Mouse (Mus musculus): ENCODE measurements around the gene Sgms1. TPM values are rescaled to one million over a fixed set of nuclear protein-coding genes. Genes with fewer than 3 reads are reported as not detected.

Gene Sgms1
- polyA plus RNA-seq, 1 experiment from 2014 or later, result 31.4 TPM

- Histone ChIP-seq H3K4me1 (replicated peaks; ENCODE audit: control insufficient read depth, insufficient read depth, low read length) (peaks cover 39% of the 10 kb centered on the region), H3K9me3 (ENCODE audit: control insufficient read depth, low read length) (no peaks in the 10 kb centered on the region), H3K4me2 (peak overlapping the region; percentile 42), H3K9ac (ENCODE audit: low read depth, low read length) (no peak overlapping the region), H3K27me3 (replicated peaks; ENCODE audit: control insufficient read depth, insufficient read depth, low read length) (no peaks in the 10 kb centered on the region), H3K36me3 (ENCODE audit: control insufficient read depth, insufficient read depth, low read length) (no peaks in the 10 kb centered on the region), H3K4me3 (ENCODE audit: low read depth, low read length) (no peak overlapping the region), H3K27ac (ENCODE audit: low read depth, low read length) (no peak overlapping the region)
- ATAC-seq (replicated peaks; ENCODE audit: low FRiP score), result no peak
- DNase-seq (ENCODE audit: low spot score), result no peak
- 34% methylated on average over 17 of the region's 17 CpGs for WGBS
Observed at GRCm38 (mm10) chr19:32343937-32344737, 45.4 kb downstream of the Sgms1 start.

- H3K9ac ChIP-seq (ENCODE audit: low read depth, low read length), result no peak overlapping the region
- peaks cover 39% of the 10 kb centered on the region for H3K4me1 ChIP-seq (replicated peaks; ENCODE audit: control insufficient read depth, insufficient read depth, low read length)
- H3K4me3 ChIP-seq (ENCODE audit: low read depth, low read length), result no peak overlapping the region
- no peaks in the 10 kb centered on the region for H3K9me3 ChIP-seq (ENCODE audit: control insufficient read depth, low read length)
- peak overlapping the region; percentile 32; the same call in 1 of the 2 replicates for H3K4me2 ChIP-seq
- 32% methylated on average over 5 of the region's 5 CpGs for WGBS
- DNase-seq (ENCODE audit: low spot score) (no peak), ATAC-seq (replicated peaks; ENCODE audit: low FRiP score) (peak; percentile 70)
- no peaks in the 10 kb centered on the region for H3K36me3 ChIP-seq (ENCODE audit: control insufficient read depth, insufficient read depth, low read length)
- no peaks in the 10 kb centered on the region for H3K27me3 ChIP-seq (replicated peaks; ENCODE audit: control insufficient read depth, insufficient read depth, low read length)
- peak overlapping the region; percentile 52 for H3K27ac ChIP-seq (ENCODE audit: low read depth, low read length)
Observed at GRCm38 (mm10) chr19:32342436-32342835, 47.1 kb downstream of the Sgms1 start.

- H3K36me3 ChIP-seq (ENCODE audit: control insufficient read depth, insufficient read depth, low read length), result no peaks in the 10 kb centered on the region
- H3K4me3 ChIP-seq (ENCODE audit: low read depth, low read length), result no peak overlapping the region
- H3K9me3 ChIP-seq (ENCODE audit: control insufficient read depth, low read length), result no peaks in the 10 kb centered on the region
- H3K27me3 ChIP-seq (replicated peaks; ENCODE audit: control insufficient read depth, insufficient read depth, low read length), result no peaks in the 10 kb centered on the region
- 72% methylated on average over 2 of the region's 2 CpGs for WGBS
- H3K4me1 ChIP-seq (replicated peaks; ENCODE audit: control insufficient read depth, insufficient read depth, low read length), result peaks cover 35% of the 10 kb centered on the region
- no peak overlapping the region for H3K27ac ChIP-seq (ENCODE audit: low read depth, low read length)
- H3K4me2 ChIP-seq, result no peak overlapping the region
- no peak for ATAC-seq (replicated peaks; ENCODE audit: low FRiP score)
- no peak for DNase-seq (ENCODE audit: low spot score)
- H3K9ac ChIP-seq (ENCODE audit: low read depth, low read length), result no peak overlapping the region
Observed at GRCm38 (mm10) chr19:32341091-32341490, 48.4 kb downstream of the Sgms1 start.

GRCm38 (mm10) chr19:32340168-32340567 lies 49.3 kb downstream of the Sgms1 start:
- H3K27me3 ChIP-seq (replicated peaks; ENCODE audit: control insufficient read depth, insufficient read depth, low read length), result no peaks in the 10 kb centered on the region
- H3K4me3 ChIP-seq (ENCODE audit: low read depth, low read length), result no peak overlapping the region
- no peaks in the 10 kb centered on the region for H3K9me3 ChIP-seq (ENCODE audit: control insufficient read depth, low read length)
- ATAC-seq (replicated peaks; ENCODE audit: low FRiP score) (no peak), DNase-seq (ENCODE audit: low spot score) (no peak)
- H3K27ac ChIP-seq (ENCODE audit: low read depth, low read length), result no peak overlapping the region
- H3K9ac ChIP-seq (ENCODE audit: low read depth, low read length), result no peak overlapping the region
- 70% methylated on average over 5 of the region's 5 CpGs for WGBS
- H3K4me2 ChIP-seq, result no peak overlapping the region
- peaks cover 35% of the 10 kb centered on the region for H3K4me1 ChIP-seq (replicated peaks; ENCODE audit: control insufficient read depth, insufficient read depth, low read length)
- no peaks in the 10 kb centered on the region for H3K36me3 ChIP-seq (ENCODE audit: control insufficient read depth, insufficient read depth, low read length)

- WGBS, result 68% methylated on average over 6 of the region's 6 CpGs
- Histone ChIP-seq H3K27me3 (replicated peaks; ENCODE audit: control insufficient read depth, insufficient read depth, low read length) (no peaks in the 10 kb centered on the region), H3K9me3 (ENCODE audit: control insufficient read depth, low read length) (no peaks in the 10 kb centered on the region), H3K4me3 (ENCODE audit: low read depth, low read length) (no peak overlapping the region), H3K27ac (ENCODE audit: low read depth, low read length) (no peak overlapping the region), H3K4me1 (replicated peaks; ENCODE audit: control insufficient read depth, insufficient read depth, low read length) (peaks cover 15% of the 10 kb centered on the region), H3K36me3 (ENCODE audit: control insufficient read depth, insufficient read depth, low read length) (no peaks in the 10 kb centered on the region), H3K4me2 (no peak overlapping the region), H3K9ac (ENCODE audit: low read depth, low read length) (no peak overlapping the region)
- no peak for DNase-seq (ENCODE audit: low spot score)
- no peak for ATAC-seq (replicated peaks; ENCODE audit: low FRiP score)
Observed at GRCm38 (mm10) chr19:32337708-32338107, 51.8 kb downstream of the Sgms1 start.

GRCm38 (mm10) chr19:32334751-32335150 lies 54.8 kb downstream of the Sgms1 start:
- H3K4me2 ChIP-seq, result no peak overlapping the region
- H3K4me3 ChIP-seq (ENCODE audit: low read depth, low read length), result no peak overlapping the region
- H3K27ac ChIP-seq (ENCODE audit: low read depth, low read length), result no peak overlapping the region
- DNase-seq (ENCODE audit: low spot score) (no peak), ATAC-seq (replicated peaks; ENCODE audit: low FRiP score) (no peak)
- no peaks in the 10 kb centered on the region; the same call in 1 of the 2 replicates for H3K4me1 ChIP-seq (replicated peaks; ENCODE audit: control insufficient read depth, insufficient read depth, low read length)
- no peak overlapping the region for H3K9ac ChIP-seq (ENCODE audit: low read depth, low read length)
- H3K9me3 ChIP-seq (ENCODE audit: control insufficient read depth, low read length), result no peaks in the 10 kb centered on the region
- no peaks in the 10 kb centered on the region for H3K27me3 ChIP-seq (replicated peaks; ENCODE audit: control insufficient read depth, insufficient read depth, low read length)
- H3K36me3 ChIP-seq (ENCODE audit: control insufficient read depth, insufficient read depth, low read length), result no peaks in the 10 kb centered on the region
- 93% methylated on average over 2 of the region's 2 CpGs for WGBS

GRCm38 (mm10) chr19:32333544-32333943 lies 56.0 kb downstream of the Sgms1 start:
- DNase-seq (ENCODE audit: low spot score) (no peak), ATAC-seq (replicated peaks; ENCODE audit: low FRiP score) (no peak)
- H3K4me3 ChIP-seq (ENCODE audit: low read depth, low read length), result no peak overlapping the region
- no peak overlapping the region for H3K27ac ChIP-seq (ENCODE audit: low read depth, low read length)
- no peaks in the 10 kb centered on the region; the same call in 1 of the 2 replicates for H3K4me1 ChIP-seq (replicated peaks; ENCODE audit: control insufficient read depth, insufficient read depth, low read length)
- no peaks in the 10 kb centered on the region for H3K27me3 ChIP-seq (replicated peaks; ENCODE audit: control insufficient read depth, insufficient read depth, low read length)
- no peaks in the 10 kb centered on the region for H3K36me3 ChIP-seq (ENCODE audit: control insufficient read depth, insufficient read depth, low read length)
- WGBS, result 74% methylated on average over 4 of the region's 4 CpGs
- H3K9me3 ChIP-seq (ENCODE audit: control insufficient read depth, low read length), result no peaks in the 10 kb centered on the region
- no peak overlapping the region for H3K9ac ChIP-seq (ENCODE audit: low read depth, low read length)
- no peak overlapping the region for H3K4me2 ChIP-seq

- H3K9me3 ChIP-seq (ENCODE audit: control insufficient read depth, low read length), result no peaks in the 10 kb centered on the region
- H3K27me3 ChIP-seq (replicated peaks; ENCODE audit: control insufficient read depth, insufficient read depth, low read length), result no peaks in the 10 kb centered on the region
- no peaks in the 10 kb centered on the region for H3K36me3 ChIP-seq (ENCODE audit: control insufficient read depth, insufficient read depth, low read length)
- no peak overlapping the region for H3K4me2 ChIP-seq
- no peak overlapping the region for H3K9ac ChIP-seq (ENCODE audit: low read depth, low read length)
- no peak overlapping the region for H3K4me3 ChIP-seq (ENCODE audit: low read depth, low read length)
- 91% methylated on average over 17 of the region's 17 CpGs for WGBS
- DNase-seq (ENCODE audit: low spot score) (no peak), ATAC-seq (replicated peaks; ENCODE audit: low FRiP score) (no peak)
- H3K4me1 ChIP-seq (replicated peaks; ENCODE audit: control insufficient read depth, insufficient read depth, low read length), result no peaks in the 10 kb centered on the region; the same call in 1 of the 2 replicates
- no peak overlapping the region for H3K27ac ChIP-seq (ENCODE audit: low read depth, low read length)
Observed at GRCm38 (mm10) chr19:32332779-32333460, 56.6 kb downstream of the Sgms1 start.

Data from liver, embryonic 11.5 days (tissue).